Mouse (Mus musculus): ENCODE measurements around the gene Tead1. TPM values are rescaled to one million over a fixed set of nuclear protein-coding genes. Genes with fewer than 3 reads are reported as not detected.

Tead1 gene
- polyA plus RNA-seq, 1 experiment, result 7.2 TPM

DNA sequence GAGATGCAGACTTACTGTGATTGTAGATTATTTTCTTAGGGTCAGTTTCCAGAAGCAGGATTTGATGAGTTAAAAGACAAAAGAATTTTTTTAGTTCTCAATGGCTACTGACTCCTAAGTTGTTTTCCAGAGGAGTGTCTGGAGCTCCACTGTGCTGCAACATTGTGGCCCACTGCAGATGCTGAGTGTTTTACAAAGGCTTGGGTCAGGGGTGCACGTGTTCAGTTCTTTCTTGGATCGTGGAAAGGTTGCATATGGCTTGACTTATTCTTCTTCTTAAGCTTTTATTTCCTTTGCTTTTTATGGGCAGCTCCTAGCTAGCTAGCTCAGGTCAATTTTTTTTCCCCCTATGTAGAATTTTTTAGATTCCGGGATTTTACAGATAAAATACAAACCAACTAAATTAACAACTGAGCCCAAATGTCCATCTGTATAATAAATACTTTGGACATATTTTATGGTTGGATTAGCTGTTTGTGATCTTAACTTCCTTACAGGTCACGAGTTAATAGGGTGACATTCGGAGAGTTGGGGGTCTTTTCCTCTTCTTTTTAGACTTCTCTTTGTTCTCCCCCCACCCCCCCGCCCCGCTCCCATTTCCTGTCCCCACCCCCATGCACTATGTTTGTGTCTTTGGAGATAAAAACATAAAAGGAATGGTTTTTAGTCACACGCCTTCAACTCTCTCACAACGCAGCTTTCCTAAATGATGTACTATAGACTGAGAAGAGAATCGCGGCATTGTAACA, 40.5 kb downstream of the Tead1 start:
- TF ChIP-seq CTCF (IDR thresholded peaks at IDR 0.05; ENCODE audit: borderline replicate concordance, insufficient read depth, low read depth, low read length) (no peak), POLR2A (IDR thresholded peaks at IDR 0.05; ENCODE audit: borderline replicate concordance, insufficient read depth, low read length) (no peak)
- 85% methylated on average over 11 of the region's 11 CpGs for WGBS
- Histone ChIP-seq H3K27me3 (ENCODE audit: control insufficient read depth, insufficient read depth, low read length) (no peaks in the 10 kb centered on the region), H3K4me1 (ENCODE audit: control insufficient read depth, insufficient read depth, low read length) (peaks cover 17% of the 10 kb centered on the region), H3K4me3 (replicated peaks; ENCODE audit: insufficient read depth, low read depth, low read length) (no peak overlapping the region), H3K27ac (ENCODE audit: insufficient read depth, low read length) (no peak overlapping the region)
- no peak for DNase-seq

DNA sequence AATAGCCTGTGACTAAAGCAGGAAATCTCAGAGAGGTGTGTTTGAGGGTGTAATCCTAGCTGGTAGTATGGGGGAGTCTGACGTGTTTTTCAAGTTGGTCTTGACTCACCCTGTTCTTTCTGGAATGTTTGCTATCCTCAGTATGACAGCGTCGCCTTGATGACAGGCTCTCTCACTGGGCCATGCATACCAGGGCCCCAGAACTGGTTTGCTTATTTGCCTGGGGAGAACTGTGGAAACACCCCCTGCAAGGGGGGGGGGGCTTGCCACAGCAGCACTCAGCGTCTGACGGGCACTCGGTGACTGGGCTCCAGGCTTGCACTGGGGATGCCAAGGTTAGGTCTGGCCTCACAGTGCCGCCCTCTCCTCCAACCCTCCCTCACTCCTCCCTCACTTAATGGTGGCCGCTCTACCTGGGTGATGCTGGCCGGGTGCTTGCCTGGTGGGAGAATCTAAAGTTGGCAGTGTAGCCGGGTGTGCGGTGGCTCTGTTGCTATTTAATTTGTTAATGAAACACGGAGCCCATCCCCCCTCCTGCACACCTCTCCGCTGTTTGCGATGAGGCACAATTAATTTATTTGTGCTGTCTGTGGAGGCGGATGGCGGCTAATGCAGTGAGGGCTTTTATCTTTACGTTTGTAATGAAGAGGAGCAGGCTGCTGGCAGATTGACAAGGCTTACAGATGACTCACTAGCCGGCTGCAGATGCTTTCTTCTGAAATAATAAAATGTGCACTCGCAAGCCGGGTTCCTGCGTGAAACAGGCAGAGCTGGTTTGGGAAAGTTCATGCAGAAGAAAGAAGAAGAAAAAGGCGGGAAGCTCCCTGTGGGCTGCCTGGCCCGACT, 41.2 kb downstream of the Tead1 start:
- H3K27ac ChIP-seq (ENCODE audit: insufficient read depth, low read length), result no peak overlapping the region
- H3K27me3 ChIP-seq (ENCODE audit: control insufficient read depth, insufficient read depth, low read length), result no peaks in the 10 kb centered on the region
- DNase-seq, result peak; percentile 67 to 73
- peaks cover 17% of the 10 kb centered on the region for H3K4me1 ChIP-seq (ENCODE audit: control insufficient read depth, insufficient read depth, low read length)
- WGBS, result 12% methylated on average over 23 of the region's 23 CpGs
- TF ChIP-seq CTCF (IDR thresholded peaks at IDR 0.05; ENCODE audit: borderline replicate concordance, insufficient read depth, low read depth, low read length) (no peak), POLR2A (IDR thresholded peaks at IDR 0.05; ENCODE audit: borderline replicate concordance, insufficient read depth, low read length) (no peak)
- peak overlapping the region; percentile 39 for H3K4me3 ChIP-seq (replicated peaks; ENCODE audit: insufficient read depth, low read depth, low read length)

DNA sequence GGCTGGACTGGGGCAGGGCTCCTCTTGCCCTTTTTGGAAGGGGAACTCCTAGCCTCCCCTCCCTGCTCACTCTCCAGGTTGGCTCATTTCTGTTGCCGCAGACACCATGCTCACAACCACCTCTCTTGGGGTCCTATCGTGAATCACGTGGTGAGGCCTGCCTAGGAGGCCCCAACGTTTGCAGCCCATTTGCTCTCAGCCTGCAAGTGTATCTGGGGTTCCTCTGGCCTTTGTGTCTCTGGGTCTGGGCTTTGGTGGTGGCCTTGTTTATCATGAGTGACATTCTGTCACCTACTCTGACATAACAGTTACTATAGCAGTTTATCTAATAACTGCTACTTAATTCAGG, 41.8 kb downstream of the Tead1 start:
- Histone ChIP-seq H3K27me3 (ENCODE audit: control insufficient read depth, insufficient read depth, low read length) (no peaks in the 10 kb centered on the region), H3K27ac (ENCODE audit: insufficient read depth, low read length) (no peak overlapping the region), H3K4me3 (replicated peaks; ENCODE audit: insufficient read depth, low read depth, low read length) (peak overlapping the region; percentile 39), H3K4me1 (ENCODE audit: control insufficient read depth, insufficient read depth, low read length) (peaks cover 17% of the 10 kb centered on the region)
- WGBS, result 27% methylated on average over 4 of the region's 4 CpGs
- TF ChIP-seq CTCF (IDR thresholded peaks at IDR 0.05; ENCODE audit: borderline replicate concordance, insufficient read depth, low read depth, low read length), result no peak
- TF ChIP-seq POLR2A (IDR thresholded peaks at IDR 0.05; ENCODE audit: borderline replicate concordance, insufficient read depth, low read length), result no peak
- no peak for DNase-seq

DNA sequence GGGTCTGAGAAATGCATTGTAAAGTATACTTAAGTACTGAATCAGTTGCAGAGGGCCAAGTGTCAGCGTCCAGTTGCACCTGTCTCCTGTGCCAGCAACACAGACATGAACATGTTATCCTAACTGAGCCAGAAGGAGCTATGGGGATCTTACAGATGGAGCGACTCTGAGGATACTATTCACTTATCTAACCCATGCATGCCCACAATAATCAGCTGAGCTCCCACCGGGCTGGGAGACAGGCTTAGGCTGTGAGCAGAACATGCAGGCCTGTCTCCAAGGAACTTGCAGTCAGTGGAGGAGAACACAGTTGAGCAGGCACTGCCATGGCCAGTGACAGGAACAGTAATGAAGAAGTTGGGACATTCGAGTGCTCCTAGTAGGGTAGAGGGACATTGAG, 42.7 kb downstream of the Tead1 start:
- TF ChIP-seq POLR2A (IDR thresholded peaks at IDR 0.05; ENCODE audit: borderline replicate concordance, insufficient read depth, low read length) (no peak), CTCF (IDR thresholded peaks at IDR 0.05; ENCODE audit: borderline replicate concordance, insufficient read depth, low read depth, low read length) (no peak)
- Histone ChIP-seq H3K27ac (ENCODE audit: insufficient read depth, low read length) (no peak overlapping the region), H3K4me3 (replicated peaks; ENCODE audit: insufficient read depth, low read depth, low read length) (no peak overlapping the region), H3K27me3 (ENCODE audit: control insufficient read depth, insufficient read depth, low read length) (no peaks in the 10 kb centered on the region), H3K4me1 (ENCODE audit: control insufficient read depth, insufficient read depth, low read length) (peaks cover 15% of the 10 kb centered on the region)
- WGBS, result 90% methylated on average over 4 of the region's 4 CpGs
- no peak for DNase-seq

DNA sequence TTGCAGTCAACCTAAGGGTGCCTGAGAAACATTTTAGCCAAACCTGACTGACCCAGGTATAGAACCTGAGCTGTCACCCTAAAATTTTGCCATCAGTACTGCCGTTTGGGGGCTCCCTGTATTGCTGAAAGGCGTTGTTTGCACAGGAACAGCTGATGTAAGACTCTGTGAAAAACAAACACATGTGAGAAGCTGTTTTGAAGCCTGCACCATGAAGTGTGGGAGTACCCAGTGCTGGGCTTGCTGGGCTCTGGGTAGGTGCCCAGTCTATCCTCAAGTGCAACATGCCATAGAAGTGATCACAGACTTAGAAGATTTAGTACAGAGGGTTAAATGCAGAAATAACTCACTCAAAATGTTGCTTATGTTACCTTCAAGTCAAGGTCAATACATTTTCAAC, 49.3 kb downstream of the Tead1 start:
- WGBS, result 90% methylated on average over 2 of the region's 2 CpGs
- no peak overlapping the region for H3K4me3 ChIP-seq (replicated peaks; ENCODE audit: insufficient read depth, low read depth, low read length)
- H3K27ac ChIP-seq (ENCODE audit: insufficient read depth, low read length), result no peak overlapping the region
- no peaks in the 10 kb centered on the region for H3K4me1 ChIP-seq (ENCODE audit: control insufficient read depth, insufficient read depth, low read length)
- no peaks in the 10 kb centered on the region for H3K27me3 ChIP-seq (ENCODE audit: control insufficient read depth, insufficient read depth, low read length)
- no peak for DNase-seq
- TF ChIP-seq CTCF (IDR thresholded peaks at IDR 0.05; ENCODE audit: borderline replicate concordance, insufficient read depth, low read depth, low read length), result no peak
- no peak for TF ChIP-seq POLR2A (IDR thresholded peaks at IDR 0.05; ENCODE audit: borderline replicate concordance, insufficient read depth, low read length)

DNA sequence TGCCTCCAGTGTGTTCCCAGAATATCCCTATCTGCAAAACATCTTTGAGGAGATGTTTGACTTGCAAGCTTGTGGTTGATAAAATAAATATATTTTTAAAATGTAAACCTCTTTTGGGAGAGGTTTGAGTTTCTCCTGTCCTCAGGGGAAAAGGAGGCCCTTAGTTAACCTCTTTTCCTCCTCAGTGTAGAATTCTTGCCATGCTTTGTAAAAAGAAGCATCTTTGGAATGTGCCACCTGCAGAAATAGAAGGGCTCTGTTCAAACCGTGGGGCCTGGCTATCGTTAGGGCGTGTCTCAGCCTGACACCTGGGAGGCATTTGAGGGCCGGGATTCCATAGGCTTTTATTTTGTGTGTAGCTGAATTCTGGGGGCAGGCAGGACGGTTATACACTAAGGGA, 51.1 kb downstream of the Tead1 start:
- H3K4me1 ChIP-seq (ENCODE audit: control insufficient read depth, insufficient read depth, low read length), result no peaks in the 10 kb centered on the region
- WGBS, result 84% methylated on average over 5 of the region's 5 CpGs
- TF ChIP-seq POLR2A (IDR thresholded peaks at IDR 0.05; ENCODE audit: borderline replicate concordance, insufficient read depth, low read length) (no peak), CTCF (IDR thresholded peaks at IDR 0.05; ENCODE audit: borderline replicate concordance, insufficient read depth, low read depth, low read length) (no peak)

DNA sequence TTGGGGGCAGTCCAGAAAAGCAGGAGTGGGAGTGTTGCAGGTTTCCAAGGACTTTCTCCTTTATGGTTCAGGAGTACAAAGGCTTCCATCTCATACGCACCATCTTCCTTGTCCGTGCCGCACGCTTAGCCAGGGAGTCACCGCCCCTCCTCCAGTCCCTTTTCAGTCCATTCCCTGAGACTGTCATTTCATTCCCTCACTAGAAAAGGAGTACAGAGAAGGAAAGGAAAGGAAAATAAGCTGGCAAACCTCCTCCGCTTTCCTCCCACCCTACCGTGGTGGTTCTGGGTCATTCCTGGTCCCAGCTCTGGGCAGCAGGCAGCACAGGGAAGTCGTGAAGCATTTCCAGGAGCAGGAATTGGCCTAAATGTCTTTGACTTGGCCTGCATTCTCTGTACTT, 52.5 kb downstream of the Tead1 start:
- TF ChIP-seq CTCF (IDR thresholded peaks at IDR 0.05; ENCODE audit: borderline replicate concordance, insufficient read depth, low read depth, low read length) (no peak), POLR2A (IDR thresholded peaks at IDR 0.05; ENCODE audit: borderline replicate concordance, insufficient read depth, low read length) (no peak)
- Histone ChIP-seq H3K4me3 (replicated peaks; ENCODE audit: insufficient read depth, low read depth, low read length) (no peak overlapping the region), H3K27ac (ENCODE audit: insufficient read depth, low read length) (no peak overlapping the region), H3K4me1 (ENCODE audit: control insufficient read depth, insufficient read depth, low read length) (no peaks in the 10 kb centered on the region), H3K27me3 (ENCODE audit: control insufficient read depth, insufficient read depth, low read length) (no peaks in the 10 kb centered on the region)
- DNase-seq, result no peak
- 76% methylated on average over 8 of the region's 8 CpGs for WGBS

More for the DNA sequence above, 51.1 kb downstream of the Tead1 start:
- Histone ChIP-seq H3K27ac (ENCODE audit: insufficient read depth, low read length) (no peak overlapping the region), H3K27me3 (ENCODE audit: control insufficient read depth, insufficient read depth, low read length) (no peaks in the 10 kb centered on the region), H3K4me3 (replicated peaks; ENCODE audit: insufficient read depth, low read depth, low read length) (no peak overlapping the region)
- no peak for DNase-seq
